Mouse (Mus musculus): ENCODE measurements at regions not wholly inside any gene's neighbourhood (a gene's known extent, or its start where the extent isn't known, plus 50 kb on each side); places are given as distances from the start of the nearest gene placed in this dataset.

- TF ChIP-seq CTCF (IDR thresholded peaks at IDR 0.05; ENCODE audit: low read depth) (no peak), EP300 (IDR thresholded peaks at IDR 0.05; ENCODE audit: low read depth) (no peak)
These were observed 642.1 kb downstream of the A830018L16Rik start for GRCm38 (mm10) chr1:12055865-12056560.

All from heart, postnatal 0 days (tissue).